ENCODE assay signal across 28 mouse cellular contexts in the genomic region with DNA sequence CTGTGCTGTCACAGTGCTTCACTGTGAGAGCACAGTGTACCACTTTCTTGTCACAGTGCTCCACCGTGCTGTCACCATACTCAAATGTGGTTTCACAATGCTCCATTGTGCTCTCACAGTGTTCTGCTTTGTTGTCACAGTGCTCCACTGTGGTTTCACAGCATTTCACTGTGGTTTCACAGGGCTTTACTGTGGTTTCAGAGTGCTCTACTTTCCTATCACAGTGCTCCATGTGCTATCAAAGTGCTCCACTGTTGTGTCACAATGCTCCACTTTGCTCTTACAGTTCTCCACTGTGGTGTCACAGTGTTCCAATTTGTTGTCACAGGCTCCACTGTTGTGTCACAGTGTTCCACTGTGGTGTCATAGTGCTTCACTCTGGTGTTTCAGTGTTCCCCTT.
DNase-seq lines count a peak whose midpoint lies in the region; ATAC-seq lines count a peak whose summit lies in the region.
"Had no signal": no experiment of that assay in that cellular context is flagged by ENCODE, and none has a peak within 500 bp of the region (broad histone marks: within the 10 kb centered on the region; RNA-seq: fewer than 3 reads in every experiment).

No protein-coding gene starts in this region.

- H3K4me2 ChIP-seq in heart, embryonic 11.5 days, result no peak overlapping the region
- H3K4me2 ChIP-seq: embryonic facial prominence, embryonic 12.5 days; embryonic facial prominence, embryonic 15.5 days; heart, embryonic 12.5 days; heart, embryonic 15.5 days; hindbrain, embryonic 14.5 days had no signal

- no peaks in the 10 kb centered on the region for H3K36me3 ChIP-seq in heart, embryonic 10.5 days
- no peaks in the 10 kb centered on the region for H3K36me3 ChIP-seq in heart, embryonic 11.5 days (ENCODE audit: control insufficient read depth, insufficient read depth, low read length)
- H3K36me3 ChIP-seq: embryonic facial prominence, embryonic 12.5 days; embryonic facial prominence, embryonic 15.5 days; G1E; heart, embryonic 12.5 days; heart, embryonic 15.5 days; hindbrain, embryonic 10.5 days had no signal

- H3K9ac ChIP-seq in heart, embryonic 11.5 days (ENCODE audit: low read depth, low read length), result no peak overlapping the region
- H3K9ac ChIP-seq: embryonic facial prominence, embryonic 12.5 days; embryonic facial prominence, embryonic 15.5 days; forebrain, postnatal 0 days; heart, embryonic 12.5 days; heart, embryonic 15.5 days; hindbrain, embryonic 14.5 days had no signal

- no peaks in the 10 kb centered on the region for H3K4me1 ChIP-seq in heart, embryonic 10.5 days
- no peaks in the 10 kb centered on the region for H3K4me1 ChIP-seq in heart, embryonic 11.5 days (ENCODE audit: control insufficient read depth, insufficient read depth, low read length)
- H3K4me1 ChIP-seq: embryonic facial prominence, embryonic 12.5 days; embryonic facial prominence, embryonic 15.5 days; heart, embryonic 12.5 days; heart, embryonic 15.5 days; hindbrain, embryonic 10.5 days had no signal

- ATAC-seq in heart, embryonic 11.5 days (replicated peaks; ENCODE audit: insufficient number of reproducible peaks, low FRiP score, low TSS enrichment), result no peak
- peak; percentile 26 for ATAC-seq in granulocyte monocyte progenitor cell, adult 5-6 weeks (replicated peaks; ENCODE audit: poor library complexity, severe bottlenecking)
- ATAC-seq: forebrain, embryonic 14.5 days; hindbrain, postnatal 0 days; inflammation-experienced regulatory T-cells, adult 6 months had no signal

- H3K27me3 ChIP-seq in heart, embryonic 10.5 days (ENCODE audit: insufficient read depth, poor library complexity, severe bottlenecking), result no peaks in the 10 kb centered on the region
- no peaks in the 10 kb centered on the region for H3K27me3 ChIP-seq in heart, embryonic 11.5 days (ENCODE audit: control insufficient read depth, insufficient read depth, low read length)
- H3K27me3 ChIP-seq: CH12.LX; embryonic facial prominence, embryonic 12.5 days; embryonic facial prominence, embryonic 15.5 days; heart, embryonic 12.5 days; heart, embryonic 15.5 days had no signal

- H3K9me3 ChIP-seq in heart, embryonic 10.5 days, result 0 out of 2 replicates have a peak, but pooled peaks cover 3% of the 10 kb centered on the region
- H3K9me3 ChIP-seq in heart, embryonic 11.5 days (replicated peaks; ENCODE audit: control insufficient read depth, low read length), result no peaks in the 10 kb centered on the region
- H3K9me3 ChIP-seq: embryonic facial prominence, embryonic 12.5 days; embryonic facial prominence, embryonic 15.5 days; heart, embryonic 15.5 days; hindbrain, embryonic 10.5 days had no signal

- no peak overlapping the region for H3K27ac ChIP-seq in heart, embryonic 10.5 days
- no peak overlapping the region for H3K27ac ChIP-seq in heart, embryonic 11.5 days (ENCODE audit: low read depth, low read length)
- H3K27ac ChIP-seq: embryonic facial prominence, embryonic 12.5 days; embryonic facial prominence, embryonic 15.5 days; heart, adult 2 months; heart, embryonic 15.5 days; hindbrain, embryonic 10.5 days; hindbrain, embryonic 14.5 days; hindbrain, postnatal 0 days had no signal

- H3K4me3 ChIP-seq in heart, embryonic 10.5 days, result no peak overlapping the region
- no peak overlapping the region for H3K4me3 ChIP-seq in heart, embryonic 11.5 days (ENCODE audit: low read depth, low read length)
- H3K4me3 ChIP-seq: embryonic facial prominence, embryonic 12.5 days; embryonic facial prominence, embryonic 15.5 days; heart, adult 2 months; heart, embryonic 12.5 days; heart, embryonic 15.5 days; hindbrain, embryonic 10.5 days had no signal

- 70% methylated on average over 1 of the region's 1 CpGs for WGBS in heart, embryonic 10.5 days
- WGBS in heart, embryonic 11.5 days (ENCODE audit: insufficient replicate concordance), result 83% methylated on average over 1 of the region's 1 CpGs

- DNase-seq in heart, embryonic 10.5 days (ENCODE audit: low spot score), result peak; percentile 45
- DNase-seq in CD4-positive helper T cell, adult 2 months (ENCODE audit: low read depth, low spot score), result peak; percentile 61
- DNase-seq in naive thymus-derived CD4-positive, alpha-beta T cell, adult 2 months (ENCODE audit: low read depth), result peak; percentile 51
- DNase-seq in frontal cortex, postnatal 10 days (ENCODE audit: low spot score in 2 of 2), result no peak
- no peak for DNase-seq in urinary bladder, postnatal 14 days (ENCODE audit: low spot score)
- DNase-seq: adrenal gland, postnatal 10 days; adrenal gland, postnatal 36 days; cerebellum, adult 18-20 months; cerebellum, adult 9-10 months; cerebellum, postnatal 14 days; forebrain, postnatal 0 days; gastrocnemius, postnatal 25 days; heart, adult 2 months; heart, postnatal 10 days; heart, postnatal 36 days had no signal

Comparison
In these comparisons a context has a peak if more than half of its experiments do, and no peak if none do; other contexts are left out.
1. DNase-seq: peak in heart, embryonic 10.5 days (single experiment), CD4-positive helper T cell, adult 2 months (single experiment) and naive thymus-derived CD4-positive, alpha-beta T cell, adult 2 months (single experiment); none in frontal cortex, postnatal 10 days (0 of 2) and urinary bladder, postnatal 14 days (single experiment).